Mouse (Mus musculus) right cerebral cortex, adult 2 months (tissue): Measurements from ENCODE around the gene Ccdc88c.

Experiments used
- DNase-seq, 2 experiments: peaks; one replicate each; pipeline ENCODE4 v3.0.0; 2021 to 2022; ENCODE audit warnings: low spot score in 2 of 2

Gene Ccdc88c

DNA sequence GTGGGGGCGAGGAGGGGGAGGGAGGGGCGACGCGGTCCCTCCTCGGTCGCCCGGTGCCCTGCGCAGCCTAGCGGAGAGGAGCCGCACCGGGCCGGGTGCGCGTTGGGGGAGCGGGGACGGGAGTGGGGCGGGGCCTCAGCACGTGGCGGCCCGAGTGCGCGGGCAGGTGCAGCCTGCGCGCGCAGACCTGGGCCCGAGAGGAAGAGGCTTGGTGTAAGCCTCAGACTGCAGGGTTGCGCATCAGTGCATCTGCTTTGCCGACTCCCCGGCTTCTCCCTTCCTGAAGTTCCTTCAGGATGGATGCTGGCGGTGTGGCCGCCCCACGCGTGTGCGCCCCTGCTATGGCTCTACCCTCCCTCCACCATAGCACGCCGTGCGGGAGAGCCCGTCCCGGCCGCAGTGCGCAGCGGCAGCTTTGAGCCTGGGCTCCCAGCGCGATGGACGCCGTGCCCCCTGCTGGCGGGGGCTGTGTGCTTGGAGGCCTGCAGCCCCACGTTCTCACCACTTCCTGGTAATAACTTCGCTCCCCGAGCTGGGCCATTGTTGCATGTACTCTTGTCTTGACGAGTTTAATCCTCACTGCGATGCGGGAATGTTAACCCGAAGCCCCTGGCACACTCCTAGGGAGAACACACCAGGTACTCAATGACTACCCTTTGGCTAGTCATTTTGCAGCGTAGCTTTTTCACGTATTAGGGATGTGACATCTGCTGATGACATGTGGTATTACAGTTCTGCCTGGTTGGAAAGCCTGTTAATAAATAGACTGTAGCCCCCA is at the start of gene Ccdc88c:
Gene Ccdc88c, minus strand, starts transcription at position 103 of the 778 bp plus-strand sequence.
- peak; percentile 74 to 81 for DNase-seq

DNA sequence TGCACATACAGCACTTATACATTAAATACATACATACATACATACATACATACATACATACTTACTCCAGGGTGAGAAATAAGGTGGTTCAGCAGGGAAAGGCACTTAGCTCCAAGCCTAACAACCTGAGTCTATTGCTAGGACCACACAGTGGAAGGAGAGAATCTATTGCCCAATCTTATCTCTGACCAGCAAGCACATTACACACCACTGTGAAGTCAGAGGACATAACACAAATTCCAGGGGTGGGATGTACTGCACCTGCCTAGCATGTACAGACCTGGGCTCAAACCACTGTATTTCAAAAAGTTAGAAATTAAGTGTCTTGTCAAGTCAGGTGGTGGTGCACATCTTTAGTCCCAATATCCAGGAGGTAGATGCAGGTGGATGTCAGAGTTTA is 49.1 kb upstream of the Ccdc88c start:
- DNase-seq, result no peak

DNA sequence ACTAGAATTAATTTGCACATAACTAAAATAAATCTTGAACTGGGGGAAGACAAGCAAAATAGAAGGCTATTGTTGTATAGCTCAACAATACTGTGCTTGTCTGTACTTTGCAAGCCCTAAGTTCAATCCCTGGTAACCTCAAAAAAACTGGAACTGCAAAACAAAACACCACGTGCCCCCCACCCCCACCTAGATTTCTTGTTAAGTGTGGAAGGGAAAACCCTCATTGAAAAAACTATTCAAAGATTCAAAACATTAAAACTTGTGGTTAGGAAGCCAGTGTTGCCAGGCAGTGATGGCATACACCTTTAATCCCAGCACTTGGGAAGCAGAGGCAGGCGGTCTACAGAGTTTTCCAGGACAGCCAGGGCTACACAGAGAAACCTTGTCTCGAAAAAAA is 46.6 kb upstream of the Ccdc88c start:
- no peak for DNase-seq

DNA sequence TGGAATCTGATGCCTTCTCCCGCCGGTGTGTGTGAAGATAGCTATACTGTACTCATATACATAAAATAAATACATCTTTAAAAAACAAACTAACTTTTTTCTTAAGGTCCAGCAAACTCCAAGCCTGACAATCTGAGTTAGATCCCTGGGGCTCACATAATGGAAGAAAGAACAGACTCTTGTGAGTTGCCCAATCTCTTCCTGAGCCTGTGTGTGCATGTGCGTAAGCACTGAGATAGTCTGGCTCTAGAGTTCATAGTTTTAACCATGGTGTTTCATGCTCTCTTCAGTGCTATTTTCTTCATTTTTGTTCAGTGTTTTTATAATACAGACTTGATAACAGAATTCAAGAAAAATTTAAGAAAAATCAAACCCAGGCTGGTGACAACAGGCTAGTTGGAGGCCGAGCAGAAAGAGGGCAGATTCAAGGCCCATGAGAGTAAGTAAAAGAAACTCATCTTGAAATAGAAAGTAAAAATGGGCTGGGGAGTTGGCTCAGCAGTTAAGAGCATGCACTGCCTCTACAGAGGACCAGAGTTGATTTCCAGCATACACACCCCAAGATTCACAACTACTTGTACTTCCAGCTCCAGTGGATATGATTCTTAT is 46.1 kb upstream of the Ccdc88c start:
- DNase-seq, result no peak

GRCm38 (mm10) chr12:101069813-101070212 is 41.0 kb upstream of the Ccdc88c start:
- DNase-seq, result no peak

DNA sequence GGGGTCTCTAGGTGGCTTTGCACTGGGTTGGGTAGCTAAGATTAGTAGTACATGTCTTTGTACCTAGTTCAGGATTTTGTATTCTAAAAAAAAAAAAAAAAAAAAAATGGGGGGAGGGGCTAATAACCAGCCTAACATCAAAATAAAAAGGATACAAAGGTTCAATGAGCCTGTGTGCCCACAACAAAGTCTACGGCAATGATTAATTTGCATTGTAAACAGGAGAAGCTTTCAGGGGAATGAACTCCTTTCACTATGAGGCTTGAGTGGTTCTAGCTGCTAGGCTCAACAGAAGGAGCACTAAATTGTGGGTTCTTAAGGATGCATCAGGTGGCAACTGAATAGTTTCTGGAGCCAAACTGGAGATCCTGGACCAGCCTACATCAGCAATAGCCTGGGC is 37.5 kb upstream of the Ccdc88c start:
- DNase-seq, result no peak

DNA sequence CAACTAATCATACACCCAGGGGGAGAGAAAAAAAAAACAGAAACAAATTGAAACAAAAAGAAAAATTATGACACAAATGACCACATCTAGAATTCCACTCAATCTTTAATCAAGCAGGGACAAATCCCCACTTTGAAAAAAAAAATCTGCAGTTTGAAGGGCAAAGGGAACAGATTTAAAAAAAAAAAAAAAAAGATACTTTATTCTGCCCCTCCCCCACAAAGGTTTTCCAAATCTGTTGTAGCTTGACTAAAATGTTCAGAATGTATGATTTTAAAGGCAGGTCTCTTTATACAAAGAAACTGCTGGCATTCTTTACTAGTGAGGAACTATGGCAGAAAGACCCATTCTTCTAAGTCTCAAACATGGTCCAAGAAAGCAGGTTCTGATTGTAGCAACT is 11.1 kb upstream of the Ccdc88c start:
- no peak for DNase-seq

DNA sequence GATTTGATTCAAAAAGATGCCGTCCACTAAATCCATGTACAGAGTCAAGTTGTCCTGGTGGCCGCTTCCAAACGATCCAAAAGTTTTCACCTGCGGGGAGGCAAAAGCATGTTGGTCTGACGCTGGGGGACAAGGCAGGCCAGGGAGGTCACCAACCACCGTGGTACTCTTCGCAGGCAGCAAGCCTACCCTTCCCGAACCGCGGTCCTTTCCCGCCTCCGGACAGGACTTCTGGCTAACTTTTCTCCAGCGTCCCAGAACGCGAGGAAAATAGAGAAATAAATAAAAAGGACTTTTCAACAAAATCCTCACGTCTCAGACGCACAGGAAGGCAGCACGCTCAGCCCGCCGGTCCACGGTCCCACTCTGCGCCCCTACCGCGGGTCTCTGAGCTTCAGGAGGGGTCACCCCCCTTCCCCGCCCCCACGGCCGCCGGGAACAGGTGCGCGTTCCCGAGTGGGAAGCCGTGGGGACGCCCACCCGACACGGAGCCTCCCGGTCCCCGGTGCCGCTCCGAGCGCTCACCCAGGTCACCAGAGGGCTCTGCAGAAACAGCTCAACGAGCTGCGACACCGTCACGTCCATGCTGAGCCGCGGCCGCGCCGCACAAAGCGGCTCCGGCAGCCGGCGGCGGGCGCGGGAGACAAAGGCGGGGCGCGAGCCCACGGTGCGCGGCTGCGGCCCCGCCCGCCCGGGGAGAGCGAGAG is 456 bp downstream of the Ccdc88c start:
- DNase-seq, result peak in 1 of 2 experiments; percentile 35

GRCm38 (mm10) chr12:101027451-101028246 is 1.2 kb downstream of the Ccdc88c start:
- DNase-seq, result peak; percentile 53 to 58

- DNase-seq, result peak in 1 of 2 experiments; percentile 55
These were observed 1.9 kb downstream of the Ccdc88c start for GRCm38 (mm10) chr12:101026946-101027345.

DNA sequence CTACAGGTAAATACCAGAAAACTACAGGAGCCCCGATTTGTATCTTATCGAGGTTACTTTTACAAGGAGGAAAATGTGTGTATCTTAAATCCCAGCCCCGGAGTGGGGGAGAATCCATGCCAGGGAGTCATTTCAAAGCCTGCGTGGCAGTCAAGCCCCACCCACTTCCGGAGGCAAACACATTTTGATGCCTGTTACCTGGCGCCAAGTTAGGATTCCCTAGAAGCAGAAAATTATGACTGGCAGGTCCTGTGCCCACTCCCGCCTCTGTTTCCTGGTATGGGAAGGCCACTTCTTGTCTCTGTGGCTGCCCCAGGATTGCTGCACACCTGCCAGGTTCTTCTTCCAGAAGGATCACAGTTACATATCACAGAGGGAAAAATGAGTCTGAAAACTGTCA is 2.3 kb downstream of the Ccdc88c start:
- no peak for DNase-seq

GRCm38 (mm10) chr12:101026025-101026424 is 2.8 kb downstream of the Ccdc88c start:
- no peak for DNase-seq

- no peak for DNase-seq
These were observed 3.5 kb downstream of the Ccdc88c start for GRCm38 (mm10) chr12:101025379-101025778.

GRCm38 (mm10) chr12:101024824-101025223 is 4.0 kb downstream of the Ccdc88c start:
- no peak for DNase-seq

DNA sequence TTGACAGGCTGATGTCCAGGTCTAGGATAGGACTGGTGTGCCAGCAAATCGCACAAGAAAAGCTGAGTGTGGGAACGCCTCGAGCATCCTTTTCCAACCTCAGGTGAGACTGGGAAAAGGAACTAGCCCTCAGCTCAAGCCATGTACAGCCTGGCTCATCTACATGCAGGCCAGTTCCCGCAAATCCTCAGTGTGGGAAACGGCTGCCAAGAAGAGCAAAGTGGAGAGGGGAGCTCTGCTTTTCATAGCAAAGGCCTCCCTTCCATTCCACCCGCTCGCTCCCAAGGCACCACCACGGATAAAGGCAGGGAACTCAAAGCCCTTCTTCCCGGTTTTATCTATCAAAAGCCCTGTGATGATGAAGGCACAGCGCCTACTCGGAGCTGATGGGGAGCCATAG is 5.7 kb downstream of the Ccdc88c start:
- no peak for DNase-seq

DNA sequence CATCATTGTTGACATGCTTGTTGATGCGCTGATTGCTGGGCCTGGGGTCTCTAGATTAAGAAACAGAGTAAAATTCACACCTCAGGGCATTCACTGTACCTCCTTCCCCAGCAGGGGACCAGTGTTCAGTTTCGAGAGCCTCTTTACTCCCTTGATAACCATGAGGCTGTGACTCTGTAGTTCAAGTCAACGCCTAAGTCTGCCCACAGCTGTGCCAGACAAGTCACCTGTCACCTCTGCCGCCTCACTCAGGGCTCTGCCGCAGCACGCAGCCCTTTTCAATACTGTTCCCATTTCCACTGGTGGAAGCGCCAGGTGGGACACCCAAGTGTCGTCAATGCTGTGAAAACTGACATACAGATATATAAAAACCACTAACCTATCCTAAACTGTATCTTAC is 6.5 kb downstream of the Ccdc88c start:
- DNase-seq, result no peak

DNA sequence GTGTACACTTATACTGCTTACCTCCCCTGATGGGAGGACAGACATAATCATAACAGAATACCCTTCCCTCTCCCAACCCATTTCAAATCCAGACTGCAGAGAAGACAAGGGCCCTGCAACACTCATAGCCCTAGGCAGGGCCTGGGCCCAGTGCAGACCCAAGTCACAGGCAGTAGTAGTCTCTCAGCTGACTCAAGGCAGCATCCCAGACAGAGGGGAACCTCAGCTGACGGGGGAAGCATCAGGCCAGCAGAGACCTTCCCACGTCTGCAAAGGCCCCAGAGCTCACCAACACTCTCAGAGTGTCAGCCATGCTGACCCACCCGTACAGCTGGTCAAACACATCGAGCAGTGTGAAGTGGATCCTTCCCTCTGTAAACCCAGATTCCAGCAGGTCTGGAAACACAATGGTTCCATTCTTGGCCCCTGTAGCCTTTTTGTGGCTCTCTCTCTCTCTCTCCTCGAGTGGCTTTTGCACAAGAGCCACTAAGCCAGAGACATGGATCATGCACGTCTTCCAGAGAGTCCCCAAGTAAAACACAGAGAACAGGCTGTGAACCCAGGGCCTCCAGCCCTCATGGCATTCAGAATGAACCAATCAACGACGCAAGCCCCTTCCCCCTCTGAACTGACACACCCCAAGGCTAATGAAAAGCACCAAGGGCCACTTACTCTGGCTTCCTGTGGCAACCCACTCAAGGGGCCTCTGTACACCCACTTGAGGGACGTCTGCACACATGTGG is 7.2 kb downstream of the Ccdc88c start:
- DNase-seq, result no peak

DNA sequence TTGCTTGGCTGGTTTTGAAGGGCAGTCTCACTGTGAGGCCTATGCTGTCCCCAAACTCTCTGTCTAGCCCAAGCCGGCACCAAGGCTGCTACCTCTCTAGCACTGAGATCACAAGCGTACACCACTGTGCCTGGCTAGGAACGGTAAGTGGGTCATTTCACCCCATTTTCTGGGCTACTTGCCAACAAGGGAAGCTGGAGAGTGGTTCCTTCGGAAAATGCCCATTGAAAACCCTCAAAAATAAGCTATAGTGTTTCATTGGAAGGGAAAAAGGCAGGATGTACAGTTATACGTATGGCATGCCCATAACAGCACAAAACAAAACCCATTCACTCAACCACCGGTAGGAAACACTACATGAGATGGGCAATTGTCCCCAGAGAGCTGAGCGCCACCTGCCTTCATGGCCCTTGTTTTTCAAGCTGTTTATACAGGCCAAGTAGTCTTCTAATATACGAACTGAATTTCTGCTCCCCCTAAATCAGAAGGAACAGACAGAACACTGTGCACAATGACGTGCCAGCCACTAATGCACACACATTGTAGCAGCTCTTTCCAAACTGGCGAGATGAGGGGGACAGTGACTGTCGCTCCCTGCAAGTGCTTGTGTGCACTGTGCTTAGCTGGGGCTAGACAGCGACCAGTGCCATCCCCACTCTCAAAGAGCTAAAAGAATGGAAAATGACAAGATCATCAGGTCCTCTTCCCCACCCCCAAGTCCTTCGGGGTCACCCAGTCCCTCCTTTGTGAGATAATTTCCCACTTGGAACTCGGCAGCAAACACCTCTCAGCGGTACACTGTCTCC is 8.4 kb downstream of the Ccdc88c start:
- DNase-seq, result no peak

GRCm38 (mm10) chr12:101019443-101019842 is 9.4 kb downstream of the Ccdc88c start:
- DNase-seq, result no peak

- no peak for DNase-seq
These were observed 9.8 kb downstream of the Ccdc88c start for GRCm38 (mm10) chr12:101019031-101019430.
